Mouse (Mus musculus): ENCODE measurements around the gene Stmn1. TPM values are rescaled to one million over a fixed set of nuclear protein-coding genes. Genes with fewer than 3 reads are reported as not detected.

The Stmn1 gene
- polyA plus RNA-seq, 1 experiment, result 3.3 TPM

DNA sequence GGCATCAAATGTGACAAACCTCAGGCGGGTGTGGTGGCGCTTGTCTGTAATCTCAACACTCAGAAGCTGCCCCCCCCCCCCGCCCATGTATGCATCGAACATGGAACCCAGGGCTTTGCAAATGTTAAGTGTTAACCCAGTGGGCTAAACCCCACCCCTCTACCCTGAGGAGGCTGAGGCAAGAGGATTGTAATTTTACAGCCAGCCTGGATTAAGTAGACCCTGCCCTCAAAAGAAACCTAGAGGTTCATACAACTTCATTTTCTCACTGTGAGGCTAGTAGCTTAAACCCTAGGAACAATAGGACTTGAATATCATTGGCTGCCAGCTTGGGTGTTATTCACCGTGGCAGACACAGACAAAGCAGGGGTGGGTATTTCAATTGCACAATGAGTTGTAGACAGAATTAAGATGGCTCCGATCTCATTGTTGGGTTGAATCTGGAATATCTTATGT, 1.2 kb downstream of the Stmn1 start:
- H3K4me1 ChIP-seq (ENCODE audit: control insufficient read depth, insufficient read depth, insufficient read length, low read length), result no peaks in the 10 kb centered on the region; the same call in 1 of the 2 replicates
- no peak overlapping the region for H3K27ac ChIP-seq (replicated peaks; ENCODE audit: low read depth, low read length)
- H3K4me3 ChIP-seq (ENCODE audit: insufficient read depth, low read depth, low read length), result peak overlapping the region; percentile 39; the same call in 1 of the 2 replicates

DNA sequence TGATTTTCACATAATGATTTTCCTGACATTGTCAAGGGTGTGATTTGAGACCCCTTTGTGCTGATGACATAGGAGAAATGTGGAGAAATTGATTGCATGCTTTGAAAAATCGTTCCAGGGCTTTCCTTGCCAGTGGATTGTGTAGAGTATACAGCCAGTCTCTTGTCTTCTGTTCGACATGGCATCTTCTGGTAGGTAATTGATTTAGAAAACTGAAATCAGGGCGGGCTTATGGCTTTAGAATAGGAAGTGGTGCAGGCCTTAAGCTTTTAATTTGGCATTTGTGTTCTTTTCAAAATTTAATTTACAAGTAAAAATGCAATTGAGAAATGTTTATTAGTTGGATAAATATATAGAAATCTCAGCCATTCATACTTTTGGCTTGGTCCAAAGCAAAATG, 1.9 kb downstream of the Stmn1 start:
- H3K4me3 ChIP-seq (ENCODE audit: insufficient read depth, low read depth, low read length), result no peak overlapping the region
- H3K27ac ChIP-seq (replicated peaks; ENCODE audit: low read depth, low read length), result no peak overlapping the region

DNA sequence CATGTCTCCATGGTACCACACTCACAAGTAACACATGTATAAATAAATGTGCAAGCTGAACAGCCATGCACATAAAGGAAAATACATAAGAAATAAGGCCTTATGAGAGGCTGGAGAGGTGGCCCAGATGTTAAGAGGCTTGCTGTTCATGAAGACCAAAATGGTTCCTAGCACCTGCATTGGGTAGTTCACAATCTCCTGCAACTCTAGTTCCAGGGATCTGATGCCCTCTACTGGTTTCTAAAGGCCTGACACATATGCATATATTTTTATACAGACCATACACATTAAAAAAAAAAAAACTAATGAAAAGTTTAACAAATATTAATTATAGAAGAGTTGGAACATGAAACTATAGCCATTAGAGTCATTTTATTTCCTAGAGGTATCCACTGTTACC, 3.3 kb downstream of the Stmn1 start:
- Histone ChIP-seq H3K27ac (replicated peaks; ENCODE audit: low read depth, low read length) (no peak overlapping the region), H3K4me1 (ENCODE audit: control insufficient read depth, insufficient read depth, insufficient read length, low read length) (no peaks in the 10 kb centered on the region; the same call in 1 of the 2 replicates), H3K4me3 (ENCODE audit: insufficient read depth, low read depth, low read length) (no peak overlapping the region)

More for the DNA sequence above, 1.9 kb downstream of the Stmn1 start:
- no peaks in the 10 kb centered on the region; the same call in 1 of the 2 replicates for H3K4me1 ChIP-seq (ENCODE audit: control insufficient read depth, insufficient read depth, insufficient read length, low read length)

DNA sequence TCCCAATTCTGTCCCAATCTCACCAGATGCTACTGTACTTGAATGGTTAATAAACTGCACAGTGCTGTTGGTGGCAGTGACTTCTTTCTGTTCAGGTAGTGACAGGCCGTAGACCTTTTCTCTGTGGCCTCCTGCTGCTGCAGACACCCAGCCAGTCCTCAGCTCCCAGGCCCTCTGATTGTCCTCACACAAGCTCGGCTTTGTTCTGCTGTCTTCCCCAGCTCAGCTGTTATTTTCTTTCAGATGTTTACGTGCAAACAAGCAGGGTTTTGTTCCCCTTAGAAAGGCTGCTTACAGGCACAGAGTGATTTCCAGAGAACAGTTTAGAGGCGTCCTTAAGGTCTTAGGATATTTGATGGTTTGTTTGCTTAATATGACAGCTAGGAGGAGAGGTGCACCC, 5.6 kb downstream of the Stmn1 start:
- Histone ChIP-seq H3K4me1 (ENCODE audit: control insufficient read depth, insufficient read depth, insufficient read length, low read length) (no peaks in the 10 kb centered on the region), H3K4me3 (ENCODE audit: insufficient read depth, low read depth, low read length) (no peak overlapping the region), H3K27ac (replicated peaks; ENCODE audit: low read depth, low read length) (no peak overlapping the region)

DNA sequence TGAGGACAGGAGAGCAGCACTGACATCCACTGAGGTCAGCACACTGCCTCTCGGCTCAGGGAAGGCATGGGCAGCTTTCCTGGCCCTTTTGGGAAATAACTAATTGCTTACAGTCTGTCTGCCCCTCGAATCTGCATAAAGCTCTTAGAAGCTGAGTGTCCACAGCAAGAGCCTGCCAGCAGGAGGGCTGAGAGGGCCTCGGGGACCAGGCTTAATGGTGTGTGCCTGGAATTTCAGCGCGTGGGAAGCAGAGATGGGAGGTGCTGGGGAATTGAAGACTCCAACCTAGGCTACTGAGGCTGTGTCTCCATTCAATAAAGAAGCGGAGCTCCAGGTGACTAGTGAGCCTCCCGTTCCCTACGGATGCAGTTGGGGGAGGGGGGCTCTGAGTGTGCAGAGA, 6.1 kb downstream of the Stmn1 start:
- Histone ChIP-seq H3K4me1 (ENCODE audit: control insufficient read depth, insufficient read depth, insufficient read length, low read length) (no peaks in the 10 kb centered on the region), H3K27ac (replicated peaks; ENCODE audit: low read depth, low read length) (no peak overlapping the region), H3K4me3 (ENCODE audit: insufficient read depth, low read depth, low read length) (no peak overlapping the region)

DNA sequence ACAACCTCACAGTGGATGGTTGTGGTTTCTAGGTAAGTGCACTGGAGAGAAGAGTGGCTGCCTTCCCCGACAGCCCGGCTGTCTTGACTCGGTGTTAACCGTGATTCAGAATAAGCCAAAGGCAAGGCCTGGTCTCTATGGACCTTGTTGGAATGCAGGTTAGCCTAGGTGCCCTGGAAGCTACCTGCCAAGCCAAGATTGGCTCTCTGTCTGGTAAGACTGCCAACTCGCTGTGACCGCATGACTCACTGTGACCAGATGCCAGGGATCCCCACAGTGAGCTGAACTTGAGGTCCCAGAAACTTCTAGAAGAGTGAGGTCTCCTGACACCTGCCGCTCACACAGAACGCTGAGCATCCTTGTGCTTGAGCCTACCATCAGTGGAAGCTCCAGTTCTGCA, 8.8 kb downstream of the Stmn1 start:
- Histone ChIP-seq H3K4me3 (ENCODE audit: insufficient read depth, low read depth, low read length) (no peak overlapping the region), H3K27ac (replicated peaks; ENCODE audit: low read depth, low read length) (no peak overlapping the region), H3K4me1 (ENCODE audit: control insufficient read depth, insufficient read depth, insufficient read length, low read length) (no peaks in the 10 kb centered on the region)

DNA sequence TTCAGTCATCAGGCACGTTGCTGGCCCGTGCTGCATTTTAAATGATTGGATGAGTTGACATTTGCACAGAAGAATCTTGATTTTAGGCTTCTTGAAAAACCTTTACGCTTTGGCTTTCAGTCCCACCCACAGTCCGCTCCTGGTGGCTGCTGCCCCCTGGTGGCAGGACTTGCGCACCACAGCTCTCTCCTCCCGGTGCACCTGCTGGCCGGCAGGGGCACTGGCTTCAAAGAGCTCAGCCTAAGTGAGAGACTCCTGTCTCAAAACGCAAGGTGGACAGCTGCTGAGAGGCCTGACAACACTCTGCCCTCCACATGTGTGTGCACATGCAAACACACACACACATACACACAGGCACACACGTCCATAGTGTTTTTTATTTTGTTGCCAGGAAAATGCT, 9.9 kb downstream of the Stmn1 start:
- no peak overlapping the region for H3K27ac ChIP-seq (replicated peaks; ENCODE audit: low read depth, low read length)
- no peak overlapping the region for H3K4me3 ChIP-seq (ENCODE audit: insufficient read depth, low read depth, low read length)
- no peaks in the 10 kb centered on the region for H3K4me1 ChIP-seq (ENCODE audit: control insufficient read depth, insufficient read depth, insufficient read length, low read length)

DNA sequence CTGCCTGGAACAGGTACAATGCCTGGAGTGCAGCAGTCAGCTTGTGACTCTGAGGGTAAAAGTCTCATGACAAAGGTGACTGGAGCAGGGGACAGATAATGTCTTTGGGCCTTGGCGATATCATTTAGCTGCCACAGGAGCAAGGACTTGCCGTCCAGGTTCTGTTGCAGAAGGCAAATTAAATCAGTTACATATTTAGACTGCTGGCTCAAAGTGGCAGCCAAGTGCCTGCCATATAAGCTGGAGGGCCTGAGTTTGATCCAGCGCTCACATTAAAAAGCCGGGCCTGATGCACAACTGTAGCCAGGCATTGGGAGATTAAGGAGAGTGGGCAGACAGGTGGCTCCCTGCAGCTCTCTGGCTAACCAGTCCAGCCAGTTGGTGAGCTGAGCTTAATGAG, 11.7 kb downstream of the Stmn1 start:
- Histone ChIP-seq H3K4me3 (ENCODE audit: insufficient read depth, low read depth, low read length) (no peak overlapping the region), H3K4me1 (ENCODE audit: control insufficient read depth, insufficient read depth, insufficient read length, low read length) (no peaks in the 10 kb centered on the region), H3K27ac (replicated peaks; ENCODE audit: low read depth, low read length) (no peak overlapping the region)

DNA sequence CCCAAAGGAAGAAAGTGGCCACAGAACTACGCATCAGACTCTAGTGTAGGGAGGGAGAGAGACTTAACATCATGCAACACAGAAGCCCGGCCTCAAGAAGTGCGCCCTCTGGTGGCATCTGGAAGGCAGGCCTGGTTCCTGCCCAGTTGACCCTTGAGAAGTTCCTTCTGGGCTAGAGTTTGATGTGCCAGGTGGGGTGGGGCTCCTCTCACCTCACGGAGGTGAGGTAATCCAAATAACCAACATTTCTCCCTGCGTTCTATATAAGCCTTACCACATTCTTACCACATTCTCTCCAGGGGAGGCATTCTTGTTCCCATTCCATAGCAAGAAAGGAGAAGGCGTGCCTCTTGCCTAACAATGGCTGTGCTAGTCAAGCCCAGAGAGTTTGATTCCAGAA, 12.7 kb downstream of the Stmn1 start:
- Histone ChIP-seq H3K27ac (replicated peaks; ENCODE audit: low read depth, low read length) (no peak overlapping the region), H3K4me3 (ENCODE audit: insufficient read depth, low read depth, low read length) (no peak overlapping the region), H3K4me1 (ENCODE audit: control insufficient read depth, insufficient read depth, insufficient read length, low read length) (no peaks in the 10 kb centered on the region)

DNA sequence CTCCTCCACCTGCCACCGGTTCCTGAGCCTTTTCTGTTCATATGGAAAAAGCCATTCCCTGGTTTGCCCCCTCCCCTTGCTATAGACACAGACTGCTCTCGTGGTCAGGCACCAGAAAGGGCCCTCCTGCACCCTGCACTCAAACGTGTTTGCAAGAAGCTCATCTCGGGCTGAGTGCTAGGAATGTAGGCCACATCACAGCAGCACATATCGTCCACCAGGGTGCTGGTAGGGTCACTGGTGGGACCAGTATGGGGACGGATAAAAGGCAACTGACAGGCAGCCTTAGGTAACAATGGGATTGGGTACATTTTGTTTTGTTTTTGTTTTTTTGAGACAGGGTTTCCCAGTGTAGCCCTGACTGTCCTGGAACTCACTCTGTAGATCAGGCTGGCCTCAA, 13.2 kb downstream of the Stmn1 start:
- H3K4me3 ChIP-seq (ENCODE audit: insufficient read depth, low read depth, low read length), result no peak overlapping the region
- no peak overlapping the region for H3K27ac ChIP-seq (replicated peaks; ENCODE audit: low read depth, low read length)
- H3K4me1 ChIP-seq (ENCODE audit: control insufficient read depth, insufficient read depth, insufficient read length, low read length), result no peaks in the 10 kb centered on the region

DNA sequence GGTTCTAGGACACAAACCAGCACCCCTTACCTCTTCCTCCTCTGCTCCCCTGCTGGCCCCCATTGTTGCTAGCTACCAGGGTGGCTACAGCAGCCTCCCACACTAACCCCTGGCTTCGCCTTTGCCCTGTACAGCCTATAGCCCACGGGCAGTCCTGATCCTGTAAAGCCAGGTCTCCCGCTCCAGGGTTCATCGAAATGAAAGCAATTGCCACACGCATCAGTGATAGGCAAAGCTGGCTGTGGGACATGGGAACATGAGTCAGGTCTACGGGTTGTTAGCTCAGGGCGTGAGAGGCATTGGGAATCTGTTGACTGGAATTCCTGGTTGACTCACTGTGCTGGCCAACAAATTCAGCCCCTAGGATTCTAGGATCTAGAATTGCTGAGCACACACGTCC, 14.3 kb downstream of the Stmn1 start:
- no peak overlapping the region for H3K27ac ChIP-seq (replicated peaks; ENCODE audit: low read depth, low read length)
- no peak overlapping the region for H3K4me3 ChIP-seq (ENCODE audit: insufficient read depth, low read depth, low read length)
- no peaks in the 10 kb centered on the region for H3K4me1 ChIP-seq (ENCODE audit: control insufficient read depth, insufficient read depth, insufficient read length, low read length)

DNA sequence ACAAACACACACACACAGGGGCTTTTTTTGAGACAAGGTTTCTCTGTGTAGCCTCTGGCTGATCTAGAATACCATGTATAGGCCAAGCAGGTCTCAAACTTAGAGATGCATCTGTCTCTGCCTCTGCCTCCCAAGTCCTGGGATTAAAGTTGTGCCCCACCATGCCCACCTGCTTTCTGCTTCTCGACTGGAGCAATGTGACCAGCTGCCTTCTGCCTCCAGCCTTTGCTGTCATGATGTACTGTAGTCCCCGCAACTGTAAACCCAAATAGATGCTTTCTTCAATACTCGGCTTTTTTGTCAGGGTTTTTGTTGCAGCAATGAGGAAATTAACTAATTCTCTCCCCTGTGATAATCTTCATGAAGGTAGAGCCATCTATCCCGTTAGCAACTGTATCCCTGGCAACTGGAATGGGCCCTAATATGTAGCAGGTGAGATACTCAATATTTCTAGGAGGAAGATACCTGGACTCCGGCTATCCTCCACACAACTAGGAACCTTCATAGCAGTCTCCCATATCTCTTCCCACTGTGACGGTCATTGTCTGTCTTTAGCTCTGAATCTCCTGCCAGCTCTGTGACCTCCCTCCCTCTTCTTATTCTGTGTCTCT, 15.1 kb downstream of the Stmn1 start:
- Histone ChIP-seq H3K27ac (replicated peaks; ENCODE audit: low read depth, low read length) (no peak overlapping the region), H3K4me3 (ENCODE audit: insufficient read depth, low read depth, low read length) (no peak overlapping the region), H3K4me1 (ENCODE audit: control insufficient read depth, insufficient read depth, insufficient read length, low read length) (no peaks in the 10 kb centered on the region)

DNA sequence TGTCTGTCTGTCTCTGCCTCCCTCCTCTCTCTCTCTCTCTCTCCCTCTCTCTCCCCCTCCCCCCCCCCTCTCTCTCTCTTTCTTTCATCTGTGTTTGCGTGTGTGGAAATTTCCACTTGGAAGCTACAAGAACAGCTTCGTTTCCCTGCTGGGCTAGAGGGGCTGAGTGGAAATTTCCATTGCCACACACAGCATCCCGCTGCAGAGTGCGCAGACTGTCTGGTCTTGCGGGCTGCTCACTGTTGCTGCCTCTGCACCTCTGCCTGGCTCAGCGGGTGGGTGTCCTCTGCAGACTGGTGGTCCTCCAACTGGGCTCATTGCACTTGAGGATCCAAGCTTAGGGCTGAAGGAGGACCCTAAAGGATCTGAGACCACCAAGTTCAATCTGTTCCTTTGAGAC, 15.6 kb downstream of the Stmn1 start:
- no peaks in the 10 kb centered on the region for H3K4me1 ChIP-seq (ENCODE audit: control insufficient read depth, insufficient read depth, insufficient read length, low read length)
- H3K4me3 ChIP-seq (ENCODE audit: insufficient read depth, low read depth, low read length), result no peak overlapping the region
- no peak overlapping the region for H3K27ac ChIP-seq (replicated peaks; ENCODE audit: low read depth, low read length)

DNA sequence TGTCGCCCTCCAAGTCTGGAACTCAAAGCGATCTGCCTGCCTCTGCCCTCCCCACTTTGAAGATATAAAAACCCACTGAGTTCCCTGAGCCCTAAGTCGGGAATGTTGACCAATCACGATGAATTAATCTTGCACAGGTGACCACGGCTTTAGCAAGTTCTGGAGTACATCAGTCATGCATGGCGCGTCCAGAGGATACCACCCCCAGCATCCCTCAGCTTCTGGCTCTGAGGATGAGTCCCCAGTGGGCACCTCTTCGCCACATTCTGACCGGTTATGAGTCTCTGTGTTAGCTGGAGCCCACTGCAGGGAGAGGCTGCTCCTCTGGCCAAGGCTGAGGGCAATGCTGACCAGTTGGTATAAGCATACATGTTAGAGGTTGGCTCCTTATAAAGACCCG, 16.1 kb downstream of the Stmn1 start:
- H3K4me3 ChIP-seq (ENCODE audit: insufficient read depth, low read depth, low read length), result no peak overlapping the region
- no peak overlapping the region for H3K27ac ChIP-seq (replicated peaks; ENCODE audit: low read depth, low read length)
- no peaks in the 10 kb centered on the region; the same call in 1 of the 2 replicates for H3K4me1 ChIP-seq (ENCODE audit: control insufficient read depth, insufficient read depth, insufficient read length, low read length)

DNA sequence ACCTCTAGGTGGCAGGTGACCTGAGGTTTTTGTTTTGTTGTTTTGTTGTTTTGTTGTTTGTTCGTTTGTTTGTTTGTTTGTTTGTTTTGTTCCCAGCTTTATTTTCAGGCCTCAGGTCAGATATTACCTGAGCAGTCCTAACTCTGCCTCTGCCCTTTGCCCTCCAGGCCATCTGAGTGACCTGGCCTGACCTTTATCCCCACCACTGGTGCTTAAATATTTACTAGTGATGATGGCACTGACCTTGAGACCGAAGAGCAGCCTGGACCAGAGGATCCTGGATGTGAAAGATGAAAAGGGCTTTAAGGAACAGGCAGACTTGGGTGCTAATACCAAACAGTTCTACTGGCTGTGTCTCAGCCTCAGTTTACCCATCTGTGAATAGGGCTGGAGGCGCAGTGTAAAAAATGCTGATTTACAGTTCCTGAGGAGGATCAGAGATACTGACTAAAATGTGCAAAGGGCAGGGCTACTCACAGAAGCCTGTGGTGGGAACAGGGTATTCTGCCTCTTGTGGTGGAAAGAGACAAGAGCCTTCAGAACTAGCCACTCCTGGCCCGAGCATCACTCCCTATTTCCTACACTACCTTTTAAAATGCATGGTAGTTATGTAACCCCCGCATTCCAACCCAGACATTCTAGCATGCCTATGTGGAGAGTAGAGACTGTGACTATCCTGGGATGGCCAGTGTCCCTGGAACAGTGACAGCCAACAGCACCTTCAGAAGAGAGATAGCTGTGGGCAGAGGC, 17.2 kb downstream of the Stmn1 start:
- Histone ChIP-seq H3K4me1 (ENCODE audit: control insufficient read depth, insufficient read depth, insufficient read length, low read length) (peaks cover 7% of the 10 kb centered on the region; the same call in 1 of the 2 replicates), H3K4me3 (ENCODE audit: insufficient read depth, low read depth, low read length) (no peak overlapping the region), H3K27ac (replicated peaks; ENCODE audit: low read depth, low read length) (no peak overlapping the region)

DNA sequence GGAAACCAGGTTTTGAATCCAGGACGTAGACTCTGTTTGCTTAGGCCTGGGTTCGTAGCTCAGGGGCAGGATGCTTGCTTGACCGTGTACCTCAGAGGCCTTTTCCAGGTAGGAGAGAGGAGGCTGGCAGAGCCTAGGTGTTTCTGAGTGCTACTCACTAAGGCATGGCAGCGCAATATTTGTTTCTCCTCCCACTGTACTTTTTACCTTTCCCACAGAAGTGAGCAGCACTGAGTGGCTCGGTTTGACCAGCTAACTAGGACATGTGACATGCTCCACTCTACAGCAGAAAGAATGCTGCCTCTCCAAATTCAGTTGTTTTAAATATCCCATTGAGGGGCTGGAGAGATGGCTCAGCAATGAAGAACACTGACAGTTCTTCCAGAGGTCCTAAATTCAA, 20.1 kb downstream of the Stmn1 start:
- H3K4me3 ChIP-seq (ENCODE audit: insufficient read depth, low read depth, low read length), result no peak overlapping the region
- H3K4me1 ChIP-seq (ENCODE audit: control insufficient read depth, insufficient read depth, insufficient read length, low read length), result peaks cover 7% of the 10 kb centered on the region; the same call in 1 of the 2 replicates
- no peak overlapping the region for H3K27ac ChIP-seq (replicated peaks; ENCODE audit: low read depth, low read length)

Data from brown adipose tissue, adult 24 weeks (tissue).